8 mouse cellular contexts compared by ENCODE assay signal in genomic region chr4:7853121-7853782, GRCm38 (mm10).
DNase-seq lines count a peak whose midpoint lies in the region; ATAC-seq and TF ChIP-seq lines count a peak whose summit lies in the region.

No protein-coding gene starts in this region.

- ATAC-seq in liver, embryonic 11.5 days (replicated peaks; ENCODE audit: low FRiP score), result no peak
- 0 out of 2 replicates have a peak, but pooled peaks have one; percentile 65 for ATAC-seq in common myeloid progenitor, adult 5-6 weeks (replicated peaks; ENCODE audit: low read depth, poor library complexity, severe bottlenecking)
- ATAC-seq in hindbrain, embryonic 13.5 days (ENCODE audit: low FRiP score), result peak; percentile 28; the same call in 1 of the 2 replicates
- no peak for ATAC-seq in limb, embryonic 14.5 days (ENCODE audit: low FRiP score, low read depth)

- H3K27ac ChIP-seq in liver, adult 2 months (replicated peaks; ENCODE audit: insufficient read depth, low read depth, low read length), result no peak overlapping the region
- no peak overlapping the region for H3K27ac ChIP-seq in liver, embryonic 11.5 days (ENCODE audit: low read depth, low read length)
- no peak overlapping the region for H3K27ac ChIP-seq in hindbrain, embryonic 13.5 days
- H3K27ac ChIP-seq in limb, embryonic 14.5 days (replicated peaks; ENCODE audit: low read depth, low read length), result no peak overlapping the region

- H3K4me3 ChIP-seq in liver, adult 2 months (ENCODE audit: insufficient read depth, low read depth, low read length), result no peak overlapping the region
- H3K4me3 ChIP-seq in liver, embryonic 11.5 days (ENCODE audit: low read depth, low read length), result no peak overlapping the region
- H3K4me3 ChIP-seq in hindbrain, embryonic 13.5 days, result no peak overlapping the region
- H3K4me3 ChIP-seq in limb, embryonic 14.5 days (replicated peaks; ENCODE audit: low read length), result no peak overlapping the region

- no peak for TF ChIP-seq POLR2A in liver, adult 2 months (IDR thresholded peaks at IDR 0.05; ENCODE audit: extremely low read depth, insufficient read depth, low read length)
- TF ChIP-seq POLR2A in limb, embryonic 14.5 days (IDR thresholded peaks at IDR 0.05; ENCODE audit: borderline replicate concordance, extremely low read depth, insufficient read depth, insufficient read length), result no peak

- no peaks in the 10 kb centered on the region for H3K4me1 ChIP-seq in liver, adult 2 months (ENCODE audit: control insufficient read depth, insufficient read depth, low read length)
- no peaks in the 10 kb centered on the region for H3K4me1 ChIP-seq in liver, embryonic 11.5 days (replicated peaks; ENCODE audit: control insufficient read depth, insufficient read depth, low read length)
- no peaks in the 10 kb centered on the region; the same call in 1 of the 2 replicates for H3K4me1 ChIP-seq in hindbrain, embryonic 13.5 days (replicated peaks)
- H3K4me1 ChIP-seq in limb, embryonic 14.5 days (ENCODE audit: control insufficient read depth, insufficient read depth, low read length), result no peaks in the 10 kb centered on the region

- 56% methylated on average over 1 of the region's 1 CpGs for WGBS in liver, adult 2 months
- WGBS in liver, embryonic 11.5 days, result 39% methylated on average over 1 of the region's 1 CpGs
- 62% methylated on average over 1 of the region's 1 CpGs for WGBS in hindbrain, embryonic 13.5 days
- 61% methylated on average over 1 of the region's 1 CpGs for WGBS in limb, embryonic 14.5 days

- no peak overlapping the region for H3K4me2 ChIP-seq in liver, embryonic 11.5 days
- H3K4me2 ChIP-seq in hindbrain, embryonic 13.5 days, result no peak overlapping the region
- no peak overlapping the region for H3K4me2 ChIP-seq in limb, embryonic 14.5 days (replicated peaks; ENCODE audit: low read depth, low read length, severe bottlenecking)

- 0 out of 2 replicates have a peak, but pooled peaks have one; percentile 7 for TF ChIP-seq CTCF in liver, adult 2 months (IDR thresholded peaks at IDR 0.05; ENCODE audit: low read depth, low read length)

- H3K27me3 ChIP-seq in liver, adult 2 months (ENCODE audit: control insufficient read depth, insufficient read depth, low read length), result no peaks in the 10 kb centered on the region
- H3K27me3 ChIP-seq in liver, embryonic 11.5 days (replicated peaks; ENCODE audit: control insufficient read depth, insufficient read depth, low read length), result no peaks in the 10 kb centered on the region
- no peaks in the 10 kb centered on the region for H3K27me3 ChIP-seq in hindbrain, embryonic 13.5 days
- no peaks in the 10 kb centered on the region for H3K27me3 ChIP-seq in limb, embryonic 14.5 days (ENCODE audit: control insufficient read depth, insufficient read depth, low read length)

- H3K9me3 ChIP-seq in liver, embryonic 11.5 days (ENCODE audit: control insufficient read depth, low read length), result no peaks in the 10 kb centered on the region
- no peaks in the 10 kb centered on the region for H3K9me3 ChIP-seq in hindbrain, embryonic 13.5 days
- H3K9me3 ChIP-seq in limb, embryonic 14.5 days (ENCODE audit: control insufficient read depth, low read length), result no peaks in the 10 kb centered on the region

- no peak overlapping the region for H3K9ac ChIP-seq in liver, adult 2 months (ENCODE audit: low read depth, low read length)
- no peak overlapping the region for H3K9ac ChIP-seq in liver, embryonic 11.5 days (ENCODE audit: low read depth, low read length)
- H3K9ac ChIP-seq in hindbrain, embryonic 13.5 days, result no peak overlapping the region
- H3K9ac ChIP-seq in limb, embryonic 14.5 days (ENCODE audit: low read depth, low read length, severe bottlenecking), result no peak overlapping the region

- DNase-seq in adrenal gland, postnatal 10 days, result peak; percentile 45
- DNase-seq in adrenal gland, postnatal 4 days (ENCODE audit: low spot score in 2 of 2), result no peak
- peak; percentile 19 for DNase-seq in liver, adult 2 months (ENCODE audit: extremely low read depth, low read depth, low spot score)
- DNase-seq in liver, embryonic 11.5 days (ENCODE audit: low spot score), result no peak
- DNase-seq in limb, embryonic 14.5 days (ENCODE audit: low spot score), result peak; percentile 78
- DNase-seq in right cerebral cortex, postnatal 25 days, result peak; percentile 32

- no peaks in the 10 kb centered on the region for H3K79me2 ChIP-seq in liver, adult 2 months (ENCODE audit: control insufficient read depth, insufficient read depth, low read length)

- H3K36me3 ChIP-seq in liver, adult 2 months (ENCODE audit: control insufficient read depth, insufficient read depth, low read length), result no peaks in the 10 kb centered on the region
- no peaks in the 10 kb centered on the region for H3K36me3 ChIP-seq in liver, embryonic 11.5 days (ENCODE audit: control insufficient read depth, insufficient read depth, low read length)
- H3K36me3 ChIP-seq in hindbrain, embryonic 13.5 days, result no peaks in the 10 kb centered on the region
- H3K36me3 ChIP-seq in limb, embryonic 14.5 days (ENCODE audit: control insufficient read depth, insufficient read depth, low read length), result no peaks in the 10 kb centered on the region

Comparison
In these comparisons a context has a peak if more than half of its experiments do, and no peak if none do; other contexts are left out.
1. DNase-seq: peak in adrenal gland, postnatal 10 days (single experiment), liver, adult 2 months (single experiment), limb, embryonic 14.5 days (single experiment) and right cerebral cortex, postnatal 25 days (single experiment); none in adrenal gland, postnatal 4 days (0 of 2) and liver, embryonic 11.5 days (single experiment).
2. ATAC-seq: peak in common myeloid progenitor, adult 5-6 weeks (single experiment) and hindbrain, embryonic 13.5 days (single experiment); none in liver, embryonic 11.5 days (single experiment) and limb, embryonic 14.5 days (single experiment).